Mouse (Mus musculus): ENCODE data around the gene Nptx1. TPM values are rescaled to one million over a fixed set of nuclear protein-coding genes. Genes with fewer than 3 reads are reported as not detected.
A peak's percentile ranks its signal among the peaks of the same experiment; 100 is the strongest.

Gene Nptx1
- polyA plus RNA-seq (2015; fragmentation: Nextera tagmentation; extraction: Ambion mirVana): 16.2 and 20.7 TPM in 2 replicates

- no peaks in the 10 kb centered on the region for H3K9me3 ChIP-seq
- peak within 1 kb of the TSS; percentile 96 for H3K4me2 ChIP-seq
- H3K4me1 ChIP-seq (replicated peaks): peaks cover 80% of the 10 kb centered on the region
- under 1% methylated on average over 86 of the region's 90 CpGs for WGBS
- H3K27ac ChIP-seq (replicated peaks): peak within 1 kb of the TSS; percentile 31
- peak within 1 kb of the TSS; percentile 71 for H3K4me3 ChIP-seq
- H3K36me3 ChIP-seq: no peaks in the 10 kb centered on the region
- H3K9ac ChIP-seq: peak within 1 kb of the TSS; percentile 64
- peak; percentile 53 for ATAC-seq (ENCODE audit: low FRiP score, low read depth)
- H3K27me3 ChIP-seq: 0 out of 2 replicates have a peak, but pooled peaks cover 2% of the 10 kb centered on the region
Measured at GRCm38 (mm10) chr11:119547183-119547921, at the start of gene Nptx1. Gene Nptx1 (minus strand): TSS chr11:119547753.

- Histone ChIP-seq H3K27me3 (no peaks in the 10 kb centered on the region), H3K9ac (no peak overlapping the region), H3K9me3 (no peaks in the 10 kb centered on the region), H3K4me3 (no peak overlapping the region), H3K4me2 (no peak overlapping the region), H3K36me3 (no peaks in the 10 kb centered on the region), H3K4me1 (replicated peaks) (0 out of 2 replicates have a peak, but pooled peaks cover 3% of the 10 kb centered on the region), H3K27ac (replicated peaks) (no peak overlapping the region)
- ATAC-seq (ENCODE audit: low FRiP score, low read depth): no peak
- 28% methylated on average over 3 of the region's 3 CpGs for WGBS
Measured at GRCm38 (mm10) chr11:119593966-119594365, 46.4 kb upstream of the Nptx1 start.

DNA sequence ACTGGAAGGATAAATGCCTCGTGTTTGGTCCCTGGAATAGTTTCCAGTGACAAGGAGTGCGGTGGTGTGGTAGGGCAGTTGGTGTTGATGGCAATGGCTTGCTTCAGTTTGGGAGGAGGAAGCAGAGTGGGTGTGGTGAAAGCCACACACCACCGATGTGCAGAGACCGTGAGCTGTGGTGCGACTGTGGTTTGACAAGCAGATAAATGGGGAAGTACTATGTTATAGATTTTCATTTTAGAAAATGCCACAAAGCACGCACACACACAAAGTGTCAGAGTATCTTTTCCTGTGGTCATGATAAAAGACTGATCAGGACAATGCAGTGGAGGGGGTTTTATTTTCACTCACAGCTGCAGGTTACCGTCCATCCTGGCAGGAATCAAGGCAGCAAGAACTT, 41.7 kb upstream of the Nptx1 start:
- ATAC-seq (ENCODE audit: low FRiP score, low read depth): no peak
- WGBS: 87% methylated on average over 7 of the region's 7 CpGs
- Histone ChIP-seq H3K9me3 (no peaks in the 10 kb centered on the region), H3K4me3 (no peak overlapping the region), H3K36me3 (no peaks in the 10 kb centered on the region), H3K27me3 (no peaks in the 10 kb centered on the region), H3K9ac (no peak overlapping the region), H3K4me1 (replicated peaks) (peaks cover 3% of the 10 kb centered on the region; the same call in 1 of the 2 replicates), H3K4me2 (no peak overlapping the region), H3K27ac (replicated peaks) (no peak overlapping the region)

DNA sequence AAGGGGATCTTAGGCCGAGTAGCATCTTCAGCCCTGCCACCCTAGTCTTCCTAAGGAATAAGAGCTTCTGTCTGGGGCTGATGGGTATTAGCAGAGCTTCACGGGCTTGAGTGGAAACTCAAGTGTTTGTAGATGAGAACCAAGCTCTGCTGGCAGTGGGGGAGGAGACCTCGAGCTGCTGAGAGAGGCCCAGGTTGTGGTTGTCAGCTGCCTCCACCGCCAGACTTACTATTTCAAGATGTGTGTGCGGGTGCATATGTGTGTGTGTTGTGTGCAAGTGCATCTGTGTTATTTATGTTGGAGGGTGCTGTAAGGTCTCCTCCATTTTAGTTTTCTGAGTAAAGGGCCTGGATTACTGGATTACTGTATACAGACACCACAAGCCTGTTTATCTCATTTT, 39.6 kb upstream of the Nptx1 start:
- no peak overlapping the region for H3K4me2 ChIP-seq
- no peaks in the 10 kb centered on the region; the same call in 1 of the 2 replicates for H3K4me1 ChIP-seq (replicated peaks)
- ATAC-seq (ENCODE audit: low FRiP score, low read depth): no peak
- no peak overlapping the region for H3K4me3 ChIP-seq
- no peaks in the 10 kb centered on the region for H3K36me3 ChIP-seq
- H3K9ac ChIP-seq: no peak overlapping the region
- H3K9me3 ChIP-seq: no peaks in the 10 kb centered on the region
- no peak overlapping the region for H3K27ac ChIP-seq (replicated peaks)
- no peaks in the 10 kb centered on the region for H3K27me3 ChIP-seq
- 74% methylated on average over 5 of the region's 5 CpGs for WGBS

GRCm38 (mm10) chr11:119586511-119586910, 39.0 kb upstream of the Nptx1 start:
- no peak overlapping the region for H3K4me2 ChIP-seq
- H3K9me3 ChIP-seq: no peaks in the 10 kb centered on the region
- WGBS: 70% methylated on average over 4 of the region's 4 CpGs
- no peak for ATAC-seq (ENCODE audit: low FRiP score, low read depth)
- no peak overlapping the region for H3K9ac ChIP-seq
- H3K4me1 ChIP-seq (replicated peaks): no peaks in the 10 kb centered on the region; the same call in 1 of the 2 replicates
- no peak overlapping the region for H3K4me3 ChIP-seq
- no peaks in the 10 kb centered on the region for H3K27me3 ChIP-seq
- H3K27ac ChIP-seq (replicated peaks): no peak overlapping the region
- no peaks in the 10 kb centered on the region for H3K36me3 ChIP-seq

GRCm38 (mm10) chr11:119577721-119578120, 30.2 kb upstream of the Nptx1 start:
- WGBS: 95% methylated on average over 2 of the region's 2 CpGs
- no peak for ATAC-seq (ENCODE audit: low FRiP score, low read depth)
- no peak overlapping the region for H3K4me3 ChIP-seq
- no peaks in the 10 kb centered on the region for H3K9me3 ChIP-seq
- H3K4me2 ChIP-seq: no peak overlapping the region
- H3K27ac ChIP-seq (replicated peaks): no peak overlapping the region
- H3K27me3 ChIP-seq: no peaks in the 10 kb centered on the region
- H3K9ac ChIP-seq: no peak overlapping the region
- peaks cover 12% of the 10 kb centered on the region for H3K4me1 ChIP-seq (replicated peaks)
- no peaks in the 10 kb centered on the region for H3K36me3 ChIP-seq

- H3K4me2 ChIP-seq: no peak overlapping the region
- H3K4me3 ChIP-seq: no peak overlapping the region
- H3K9me3 ChIP-seq: no peaks in the 10 kb centered on the region
- no peak overlapping the region for H3K27ac ChIP-seq (replicated peaks)
- peaks cover 18% of the 10 kb centered on the region for H3K4me1 ChIP-seq (replicated peaks)
- 11% methylated on average over 4 of the region's 4 CpGs for WGBS
- ATAC-seq (ENCODE audit: low FRiP score, low read depth): no peak
- H3K27me3 ChIP-seq: no peaks in the 10 kb centered on the region
- H3K9ac ChIP-seq: no peak overlapping the region
- no peaks in the 10 kb centered on the region for H3K36me3 ChIP-seq
Measured at GRCm38 (mm10) chr11:119576855-119577254, 29.3 kb upstream of the Nptx1 start.

GRCm38 (mm10) chr11:119572316-119573010, 24.9 kb upstream of the Nptx1 start:
- Histone ChIP-seq H3K4me1 (replicated peaks) (peaks cover 18% of the 10 kb centered on the region), H3K9me3 (no peaks in the 10 kb centered on the region), H3K27me3 (no peaks in the 10 kb centered on the region), H3K36me3 (no peaks in the 10 kb centered on the region), H3K27ac (replicated peaks) (0 out of 2 replicates have a peak overlapping the region, but pooled peaks have one; percentile 13), H3K9ac (no peak overlapping the region), H3K4me3 (no peak overlapping the region), H3K4me2 (no peak overlapping the region)
- WGBS: 46% methylated on average over 15 of the region's 15 CpGs
- ATAC-seq (ENCODE audit: low FRiP score, low read depth): no peak

DNA sequence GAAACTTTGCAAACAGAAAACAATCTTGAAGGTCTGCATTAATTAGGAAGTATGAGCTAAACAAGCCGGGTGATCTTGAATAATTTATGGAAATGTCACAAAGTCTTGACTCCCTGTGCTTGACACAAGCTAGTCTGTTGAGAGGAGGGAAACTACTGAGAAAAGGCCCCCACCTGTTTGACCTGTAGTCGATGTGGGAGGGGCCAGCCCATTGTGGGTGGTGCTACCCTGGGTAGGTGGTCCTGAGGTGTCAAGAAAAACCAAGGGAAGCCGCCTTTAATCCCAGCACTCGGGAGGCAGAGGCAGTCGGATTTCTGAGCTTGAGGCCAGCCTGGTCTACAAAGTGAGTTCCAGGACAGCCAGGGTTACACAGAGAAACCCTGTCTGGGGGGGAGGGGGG, 18.6 kb upstream of the Nptx1 start:
- no peak overlapping the region for H3K9ac ChIP-seq
- H3K27me3 ChIP-seq: peaks cover 2% of the 10 kb centered on the region; the same call in 1 of the 2 replicates
- peaks cover 21% of the 10 kb centered on the region for H3K4me1 ChIP-seq (replicated peaks)
- H3K4me2 ChIP-seq: no peak overlapping the region
- ATAC-seq (ENCODE audit: low FRiP score, low read depth): no peak
- H3K9me3 ChIP-seq: no peaks in the 10 kb centered on the region
- WGBS: 50% methylated on average over 5 of the region's 5 CpGs
- no peak overlapping the region for H3K27ac ChIP-seq (replicated peaks)
- H3K4me3 ChIP-seq: no peak overlapping the region
- no peaks in the 10 kb centered on the region for H3K36me3 ChIP-seq

DNA sequence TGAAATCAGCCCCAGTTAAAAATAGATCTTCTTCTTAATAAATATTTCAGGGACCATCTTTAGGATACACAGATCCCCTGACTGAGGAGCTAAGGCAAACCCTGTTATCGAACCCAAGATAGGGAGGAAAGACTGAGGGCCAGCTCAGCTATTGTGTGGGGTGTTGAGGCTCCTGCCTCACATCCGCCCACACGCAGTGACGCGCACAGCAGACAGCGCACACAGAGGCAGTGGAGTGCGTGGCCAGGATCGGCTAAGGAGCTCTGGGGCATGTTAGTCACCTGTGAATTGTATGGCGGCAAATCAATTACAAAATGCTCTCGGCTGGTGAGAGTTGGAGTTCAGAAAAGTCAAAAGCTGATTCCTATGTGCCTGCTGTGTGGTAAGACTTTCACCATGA, 18.1 kb upstream of the Nptx1 start:
- H3K4me3 ChIP-seq: no peak overlapping the region
- H3K9me3 ChIP-seq: no peaks in the 10 kb centered on the region
- no peaks in the 10 kb centered on the region for H3K36me3 ChIP-seq
- H3K27ac ChIP-seq (replicated peaks): peak overlapping the region; percentile 47; the same call in 1 of the 2 replicates
- H3K4me2 ChIP-seq: 0 out of 2 replicates have a peak overlapping the region, but pooled peaks have one; percentile 6
- H3K4me1 ChIP-seq (replicated peaks): peaks cover 21% of the 10 kb centered on the region
- ATAC-seq (ENCODE audit: low FRiP score, low read depth): peak; percentile 50; the same call in 1 of the 2 replicates
- H3K9ac ChIP-seq: no peak overlapping the region
- 32% methylated on average over 10 of the region's 10 CpGs for WGBS
- H3K27me3 ChIP-seq: peaks cover 2% of the 10 kb centered on the region; the same call in 1 of the 2 replicates

DNA sequence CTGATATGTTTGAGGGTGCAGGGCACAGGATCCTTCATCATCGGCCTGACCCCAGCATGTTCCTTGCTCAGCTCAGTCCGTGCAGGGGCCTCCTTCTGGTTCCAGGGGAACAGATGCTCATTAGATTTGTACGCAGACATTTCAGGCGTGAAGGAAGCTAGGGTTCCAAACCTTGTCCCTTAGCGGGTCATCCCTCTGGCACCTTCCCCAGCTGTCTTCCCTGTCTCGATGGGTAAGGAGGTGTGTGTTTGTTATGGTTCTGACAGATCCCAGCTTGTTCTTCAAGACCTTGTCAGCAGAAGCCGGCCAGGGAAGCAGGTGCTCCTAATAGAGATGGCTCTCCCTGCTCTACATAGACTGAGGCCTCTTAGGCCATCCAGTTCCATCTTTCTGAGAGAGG, 17.5 kb upstream of the Nptx1 start:
- ATAC-seq (ENCODE audit: low FRiP score, low read depth): no peak
- peaks cover 5% of the 10 kb centered on the region; the same call in 1 of the 2 replicates for H3K27me3 ChIP-seq
- H3K36me3 ChIP-seq: no peaks in the 10 kb centered on the region
- no peak overlapping the region for H3K4me2 ChIP-seq
- H3K27ac ChIP-seq (replicated peaks): peak overlapping the region; percentile 47; the same call in 1 of the 2 replicates
- H3K9me3 ChIP-seq: no peaks in the 10 kb centered on the region
- H3K9ac ChIP-seq: no peak overlapping the region
- H3K4me1 ChIP-seq (replicated peaks): peaks cover 21% of the 10 kb centered on the region
- 47% methylated on average over 7 of the region's 7 CpGs for WGBS
- no peak overlapping the region for H3K4me3 ChIP-seq

- Histone ChIP-seq H3K27me3 (peaks cover 5% of the 10 kb centered on the region; the same call in 1 of the 2 replicates), H3K36me3 (no peaks in the 10 kb centered on the region), H3K4me1 (replicated peaks) (peaks cover 27% of the 10 kb centered on the region), H3K4me2 (no peak overlapping the region), H3K9me3 (no peaks in the 10 kb centered on the region), H3K9ac (no peak overlapping the region), H3K27ac (replicated peaks) (no peak overlapping the region), H3K4me3 (no peak overlapping the region)
- ATAC-seq (ENCODE audit: low FRiP score, low read depth): no peak
- WGBS: 84% methylated on average over 10 of the region's 10 CpGs
Measured at GRCm38 (mm10) chr11:119564383-119564782, 16.8 kb upstream of the Nptx1 start.
